Mouse (Mus musculus) heart, embryonic 14.5 days (tissue): ENCODE data around the gene 1810009A15Rik. TPM values are rescaled to one million over a fixed set of nuclear protein-coding genes. Genes with fewer than 3 reads are reported as not detected.

Experiments
- ATAC-seq: fragments of 200-750 bp; cut with Nextera tagmentation; 2 replicates; pipeline ENCODE4 v1.8.0; 2017; ENCODE audit warnings: low read depth, moderate TSS enrichment; ENCODE audit not compliant: insufficient number of reproducible peaks, insufficient read depth, low FRiP score
- H3K27ac ChIP-seq, 2 experiments: fragments of 200-500 bp in 1 of 2; fragments of 300-500 bp in 1 of 2; sonication (generic) in 1 of 2; replicated peaks in 1 of 2; 2 replicates each; pipeline ENCODE4 v1.5.1; 2012 to 2014; ENCODE audit warnings: low read depth in 2 of 2, low read length in 2 of 2, control low read depth in 1 of 2, mild to moderate bottlenecking in 1 of 2, mixed read lengths in 1 of 2; ENCODE audit not compliant: control insufficient read depth in 1 of 2, insufficient read depth in 1 of 2
- H3K27me3 ChIP-seq: fragments of 300-500 bp; sonication (generic); 2 replicates; pipeline ENCODE4 v1.6.1; 2014; ENCODE audit warnings: mild to moderate bottlenecking, low read length, control low read depth; ENCODE audit not compliant: control insufficient read depth, insufficient read depth
- H3K36me3 ChIP-seq: fragments of 300-500 bp; sonication (generic); 2 replicates; pipeline ENCODE4 v1.6.1; 2014; ENCODE audit warnings: mild to moderate bottlenecking, control low read depth, low read length, mixed read lengths; ENCODE audit not compliant: control insufficient read depth, insufficient read depth
- H3K4me1 ChIP-seq, 2 experiments: fragments of 200-500 bp in 1 of 2; fragments of 300-500 bp in 1 of 2; sonication (generic) in 1 of 2; 2 replicates each; pipeline ENCODE4 v1.6.1; 2012 to 2014; ENCODE audit warnings: low read length in 2 of 2, control low read depth in 1 of 2, mixed read lengths in 1 of 2; ENCODE audit not compliant: control insufficient read depth in 2 of 2, insufficient read depth in 2 of 2
- H3K4me2 ChIP-seq: fragments of 300-500 bp; sonication (generic); 2 replicates; pipeline ENCODE4 v1.6.1; 2014; ENCODE audit warnings: mild to moderate bottlenecking, low read length
- H3K4me3 ChIP-seq, 2 experiments: fragments of 200-500 bp in 1 of 2; fragments of 300-500 bp in 1 of 2; sonication (generic) in 1 of 2; 2 replicates each; pipeline ENCODE4 v1.5.1; 2012 to 2014; ENCODE audit warnings: low read length in 2 of 2, mild to moderate bottlenecking in 2 of 2, control low read depth in 1 of 2, low read depth in 1 of 2, moderate library complexity in 1 of 2; ENCODE audit not compliant: control insufficient read depth in 1 of 2, insufficient read depth in 1 of 2
- H3K9ac ChIP-seq: fragments of 300-500 bp; sonication (generic); 2 replicates; pipeline ENCODE4 v1.6.1; 2014; ENCODE audit warnings: mild to moderate bottlenecking, low read length
- H3K9me3 ChIP-seq: fragments of 300-500 bp; sonication (generic); 2 replicates; pipeline ENCODE4 v1.6.1; 2016; ENCODE audit warnings: low read length, control low read depth; ENCODE audit not compliant: control insufficient read depth
- WGBS: fragments of 180-500 bp; shearing (Covaris S2); extraction: QIAGEN DNeasy Blood & Tissue Kit; methylation state at CpG from one replicate; pipeline ENCODE4 v1.1.7; 2014; 5-methylcytosine and 5-hydroxymethylcytosine counted together
- polyA plus RNA-seq: library from polyadenylated mRNA; unstranded; fragments of >200 nt; fragmentation: Nextera tagmentation; extraction: Ambion mirVana; gene quantifications from 2 replicates; pipeline ENCODE4 v1.2.1, GENCODE M21; 2014

Gene 1810009A15Rik
- polyA plus RNA-seq, 1 experiment from 2014 or later: 53.7 TPM

DNA sequence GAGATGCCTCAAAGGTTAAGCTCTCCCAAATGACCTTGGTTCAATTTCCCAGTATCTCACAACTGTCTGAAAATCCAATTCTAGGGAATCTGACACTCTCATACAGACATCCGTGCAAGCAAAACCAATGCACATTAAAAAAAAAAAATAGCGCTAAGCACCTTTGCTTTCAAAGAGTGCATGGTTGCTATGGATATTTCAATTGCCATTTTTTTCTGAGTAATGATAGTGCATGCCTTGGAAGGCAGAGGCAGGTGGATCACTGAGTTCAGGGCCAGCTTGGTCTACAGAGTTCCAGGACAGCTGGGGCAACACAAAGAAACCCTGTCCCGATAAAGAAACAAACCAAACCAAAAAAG, 7.6 kb upstream of the 1810009A15Rik start:
- peaks cover 0 to 12% of the 10 kb centered on the region in 2 experiments; a peak in 2 of 4 replicates for H3K4me1 ChIP-seq
- H3K27ac ChIP-seq: peak overlapping the region in 1 of 2 experiments; percentile 69; a peak in 1 of 4 replicates
- 21% methylated on average over 3 of the region's 3 CpGs for WGBS
- H3K27me3 ChIP-seq: no peaks in the 10 kb centered on the region
- peak overlapping the region; percentile 82 for H3K9ac ChIP-seq
- no peak for ATAC-seq
- H3K9me3 ChIP-seq: no peaks in the 10 kb centered on the region
- peak overlapping the region; percentile 66 to 85 for H3K4me3 ChIP-seq
- H3K4me2 ChIP-seq: peak overlapping the region; percentile 82
- H3K36me3 ChIP-seq: peaks cover 26% of the 10 kb centered on the region

DNA sequence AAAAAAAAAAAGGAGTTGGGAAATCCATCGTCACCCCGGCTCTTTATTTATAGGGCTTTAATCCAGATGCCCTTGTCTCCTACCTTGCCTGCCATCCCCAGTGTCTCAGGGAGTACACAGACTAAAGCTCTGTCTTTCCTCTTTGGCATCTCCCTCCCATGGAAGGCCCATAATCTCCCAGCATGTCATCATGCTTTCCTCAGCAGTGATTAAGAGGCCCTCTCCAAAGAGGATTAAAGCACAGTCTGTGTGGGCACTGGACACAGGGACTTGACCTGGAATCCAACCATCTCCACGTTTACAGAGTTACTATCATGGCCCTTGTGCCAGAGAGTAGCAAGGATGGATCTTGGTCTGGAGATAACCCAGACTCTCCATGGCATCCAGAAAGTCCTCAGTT, 5.0 kb upstream of the 1810009A15Rik start, which contains the start of the genes Lbhd1 and Gm49403:
TSS of gene Lbhd1 (plus strand) at position 117 of the 400 bp plus-strand sequence.
TSS of gene Gm49403 (plus strand) at position 315 of the 400 bp plus-strand sequence.
- Histone ChIP-seq H3K4me2 (no peak within 1 kb of the TSS), H3K27ac (no peak within 1 kb of the TSS), H3K4me3 (no peak within 1 kb of the TSS), H3K4me1 (peaks cover 4 to 19% of the 10 kb centered on the region in 2 experiments), H3K9ac (no peak within 1 kb of the TSS), H3K27me3 (no peaks in the 10 kb centered on the region), H3K9me3 (no peaks in the 10 kb centered on the region), H3K36me3 (0 out of 2 replicates have a peak, but pooled peaks cover 5% of the 10 kb centered on the region)
- WGBS: 73% methylated on average over 3 of the region's 3 CpGs
- no peak for ATAC-seq

DNA sequence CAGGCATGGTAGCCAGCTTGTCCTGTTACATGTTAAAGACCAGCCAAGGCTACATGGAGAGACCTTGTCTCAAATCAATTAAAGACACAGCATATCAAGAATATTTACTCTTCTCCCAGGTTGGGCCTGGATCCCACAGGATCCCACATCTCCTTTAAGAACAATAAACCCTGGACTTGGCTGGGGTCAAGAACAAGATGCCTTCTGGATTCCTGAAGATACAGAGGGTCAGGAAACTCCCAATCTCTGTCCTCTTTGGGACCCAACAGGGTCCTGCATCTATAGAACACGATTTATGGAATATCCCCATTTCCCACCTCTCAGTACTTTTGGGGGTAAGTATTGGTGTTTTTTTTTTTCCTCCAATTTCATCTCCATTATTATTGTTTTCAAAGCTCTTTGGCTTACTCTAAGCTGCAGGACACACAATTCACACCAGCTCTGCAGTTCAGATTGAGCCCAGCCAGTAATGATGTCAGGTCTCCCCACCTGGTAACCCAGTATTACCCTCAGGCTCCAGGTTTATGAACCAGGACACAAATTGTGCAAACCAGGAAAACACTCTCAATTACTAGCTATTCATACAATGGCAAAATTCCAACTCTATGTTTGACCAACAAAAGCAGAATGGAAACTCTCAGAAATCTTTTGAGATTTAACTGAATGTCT, 1.6 kb upstream of the 1810009A15Rik start:
- no peak for ATAC-seq
- Histone ChIP-seq H3K27me3 (no peaks in the 10 kb centered on the region), H3K9ac (no peak overlapping the region), H3K4me3 (0 out of 4 replicates have a peak overlapping the region, but pooled peaks of 1 of the 2 experiments have one; percentile 82), H3K4me1 (peaks cover 4 to 11% of the 10 kb centered on the region in 2 experiments), H3K36me3 (peaks cover 13% of the 10 kb centered on the region), H3K9me3 (no peaks in the 10 kb centered on the region), H3K4me2 (peak overlapping the region; percentile 90; the same call in 1 of the 2 replicates), H3K27ac (no peak overlapping the region)
- 44% methylated on average over 1 of the region's 1 CpGs for WGBS

DNA sequence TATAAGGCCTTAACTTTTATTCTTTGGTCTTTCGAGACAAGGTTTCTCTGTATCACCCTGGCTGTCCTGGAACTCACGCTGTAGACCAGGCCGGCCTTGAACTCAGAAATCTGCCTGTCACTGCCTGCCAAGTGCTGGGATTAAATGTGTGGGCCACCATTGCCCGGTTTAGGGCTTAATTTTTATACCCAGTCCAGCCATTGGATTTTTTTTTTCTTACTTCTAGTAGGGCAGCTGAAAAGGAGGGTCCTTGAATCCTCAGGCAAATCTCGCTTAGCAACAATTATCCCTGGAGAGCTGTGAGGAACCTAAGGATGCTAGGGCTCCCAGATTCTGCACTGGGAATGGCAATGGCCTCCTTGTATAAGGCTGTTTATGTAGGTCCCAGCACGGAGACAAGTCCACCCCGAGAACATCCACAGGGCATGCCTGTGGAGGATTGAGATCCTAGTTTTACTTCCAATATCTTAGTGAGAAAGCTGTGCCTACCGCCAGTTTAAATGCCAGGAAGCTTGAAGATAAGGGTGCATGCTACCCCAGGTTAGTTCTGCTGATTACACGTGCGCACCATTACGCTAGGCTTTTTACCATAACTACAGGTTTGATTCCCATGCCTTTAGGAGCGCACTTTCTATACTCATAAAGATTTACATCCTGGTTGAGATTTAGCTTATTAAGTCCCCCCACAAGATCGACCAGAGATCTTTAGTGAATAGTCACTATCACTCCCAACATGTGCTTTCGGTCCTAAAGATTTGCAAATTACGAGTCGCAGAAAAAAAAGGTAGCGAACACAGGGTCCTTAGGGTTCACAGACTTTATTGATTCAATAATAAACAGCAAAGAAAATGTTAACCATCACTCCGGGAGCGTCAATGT, 829 bp upstream of the 1810009A15Rik start:
- Histone ChIP-seq H3K27me3 (no peaks in the 10 kb centered on the region), H3K4me1 (peaks cover 4 to 11% of the 10 kb centered on the region in 2 experiments), H3K9ac (peak overlapping the region; percentile 90), H3K36me3 (peaks cover 13% of the 10 kb centered on the region), H3K9me3 (no peaks in the 10 kb centered on the region), H3K4me2 (peak overlapping the region; percentile 90), H3K4me3 (peak overlapping the region; percentile 78 to 82), H3K27ac (peak overlapping the region; percentile 63 to 82)
- 19% methylated on average over 19 of the region's 19 CpGs for WGBS
- no peak for ATAC-seq

DNA sequence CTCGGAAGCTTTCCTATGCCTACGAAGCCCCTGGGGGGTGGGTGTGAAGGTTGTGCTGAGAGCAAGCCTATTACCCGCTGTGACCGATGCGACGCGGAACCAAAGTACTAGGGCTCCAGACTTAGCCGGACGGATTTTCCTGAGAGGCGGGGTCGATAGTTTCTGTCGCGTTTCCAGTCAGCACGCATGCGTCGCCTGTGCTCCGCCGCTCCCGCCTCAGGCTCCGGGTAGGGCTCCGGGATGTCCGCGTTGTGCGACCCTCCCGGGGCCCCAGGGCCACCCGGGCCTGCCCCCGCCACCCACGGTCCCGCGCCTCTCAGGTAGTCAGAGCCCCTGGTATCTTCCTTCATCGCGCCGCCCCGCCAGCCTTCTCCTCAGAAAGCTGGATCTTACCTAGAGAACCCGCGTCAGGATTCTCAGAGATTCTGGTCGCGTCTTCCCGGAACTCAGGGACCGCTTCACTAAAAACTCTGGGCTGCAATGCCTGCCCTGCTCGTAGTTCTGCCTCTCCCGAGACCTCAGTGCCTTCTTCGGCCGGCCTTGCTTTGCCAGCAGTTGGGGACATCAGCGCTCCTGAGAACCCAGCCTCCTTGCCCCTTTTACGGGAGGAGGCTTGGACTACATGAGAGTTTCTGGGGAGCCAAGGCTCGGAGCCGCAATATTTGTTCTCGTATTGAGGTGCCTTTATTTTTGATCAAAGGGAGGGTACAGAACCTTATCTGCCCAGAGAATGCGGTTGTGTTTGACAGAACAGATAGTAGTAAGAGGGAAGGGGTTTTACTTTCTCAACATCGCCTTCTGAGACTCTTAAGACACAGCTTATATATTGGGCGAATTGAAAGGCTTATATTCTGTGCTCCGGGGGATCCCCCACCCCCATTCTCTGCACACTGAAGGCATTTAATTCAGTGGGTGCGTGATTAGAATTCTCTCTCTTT, 4.4 kb downstream of the 1810009A15Rik start, which contains the start of gene Ints5:
TSS of gene Ints5 (plus strand) at position 177 of the 938 bp plus-strand sequence.
- Histone ChIP-seq H3K36me3 (peaks cover 40% of the 10 kb centered on the region), H3K4me2 (peak within 1 kb of the TSS; percentile 82), H3K9me3 (no peaks in the 10 kb centered on the region), H3K9ac (peak within 1 kb of the TSS; percentile 96), H3K4me3 (peak within 1 kb of the TSS; percentile 90 to 92), H3K27me3 (no peaks in the 10 kb centered on the region), H3K4me1 (peaks cover 8 to 19% of the 10 kb centered on the region in 2 experiments; a peak in 3 of 4 replicates), H3K27ac (peak within 1 kb of the TSS; percentile 67 to 85)
- peak; percentile 54; the same call in 1 of the 2 replicates for ATAC-seq
- WGBS: 2% methylated on average over 54 of the region's 54 CpGs

DNA sequence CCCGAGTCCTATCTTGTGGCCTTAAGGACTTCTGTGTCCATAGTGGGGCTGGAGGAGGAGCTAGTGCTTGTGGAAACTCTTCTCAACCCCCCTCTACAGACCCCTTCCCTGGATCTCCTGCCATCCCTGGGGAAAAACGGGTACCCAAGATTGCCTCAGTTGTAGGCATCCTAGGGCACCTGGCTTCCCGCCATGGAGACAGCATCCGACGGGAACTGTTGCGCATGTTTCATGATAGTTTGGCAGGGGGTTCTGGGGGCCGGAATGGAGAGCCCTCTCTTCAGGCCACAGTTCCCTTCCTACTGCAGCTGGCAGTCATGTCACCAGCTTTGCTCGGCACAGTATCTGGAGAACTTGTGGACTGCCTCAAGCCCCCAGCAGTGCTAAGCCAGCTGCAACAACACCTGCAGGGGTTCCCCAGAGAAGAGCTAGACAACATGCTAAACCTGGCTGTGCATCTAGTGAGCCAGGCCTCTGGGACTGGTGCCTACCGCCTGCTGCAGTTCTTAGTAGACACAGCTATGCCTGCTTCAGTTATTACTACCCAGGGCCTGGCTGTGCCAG, 6.8 kb downstream of the 1810009A15Rik start:
- Histone ChIP-seq H3K27ac (no peak overlapping the region), H3K9me3 (no peaks in the 10 kb centered on the region), H3K27me3 (no peaks in the 10 kb centered on the region), H3K4me2 (no peak overlapping the region), H3K4me3 (no peak overlapping the region), H3K36me3 (peaks cover 35% of the 10 kb centered on the region), H3K9ac (no peak overlapping the region), H3K4me1 (peaks cover 8 to 25% of the 10 kb centered on the region in 2 experiments; a peak in 3 of 4 replicates)
- 87% methylated on average over 9 of the region's 9 CpGs for WGBS
- no peak for ATAC-seq
